Mouse (Mus musculus) MEL (cell line): Measurements from ENCODE around the gene Hvcn1.

Source experiments
- ELF1 ChIP-seq: IDR thresholded peaks from 2 replicates; pipeline ENCODE4 v1.6.1; 2014; ENCODE audit warnings: low read depth, mild to moderate bottlenecking, inconsistent platforms, low read length, improper control_type of control experiment, moderate library complexity
- POLR2A ChIP-seq, 2 experiments: IDR thresholded peaks; 2 replicates each; pipeline ENCODE4 v1.6.1; 2011 to 2012; ENCODE audit warnings: low read length in 2 of 2, mild to moderate bottlenecking in 2 of 2, control low read depth in 1 of 2, improper control_type of control experiment in 1 of 2, low read depth in 1 of 2, moderate library complexity in 1 of 2; ENCODE audit not compliant: control insufficient read depth in 1 of 2, insufficient read depth in 1 of 2, poor library complexity in 1 of 2
- RAD21 ChIP-seq: IDR thresholded peaks from 2 replicates; pipeline ENCODE4 v1.6.1; 2011; ENCODE audit warnings: mild to moderate bottlenecking, low read depth, low read length, improper control_type of control experiment

DNA sequence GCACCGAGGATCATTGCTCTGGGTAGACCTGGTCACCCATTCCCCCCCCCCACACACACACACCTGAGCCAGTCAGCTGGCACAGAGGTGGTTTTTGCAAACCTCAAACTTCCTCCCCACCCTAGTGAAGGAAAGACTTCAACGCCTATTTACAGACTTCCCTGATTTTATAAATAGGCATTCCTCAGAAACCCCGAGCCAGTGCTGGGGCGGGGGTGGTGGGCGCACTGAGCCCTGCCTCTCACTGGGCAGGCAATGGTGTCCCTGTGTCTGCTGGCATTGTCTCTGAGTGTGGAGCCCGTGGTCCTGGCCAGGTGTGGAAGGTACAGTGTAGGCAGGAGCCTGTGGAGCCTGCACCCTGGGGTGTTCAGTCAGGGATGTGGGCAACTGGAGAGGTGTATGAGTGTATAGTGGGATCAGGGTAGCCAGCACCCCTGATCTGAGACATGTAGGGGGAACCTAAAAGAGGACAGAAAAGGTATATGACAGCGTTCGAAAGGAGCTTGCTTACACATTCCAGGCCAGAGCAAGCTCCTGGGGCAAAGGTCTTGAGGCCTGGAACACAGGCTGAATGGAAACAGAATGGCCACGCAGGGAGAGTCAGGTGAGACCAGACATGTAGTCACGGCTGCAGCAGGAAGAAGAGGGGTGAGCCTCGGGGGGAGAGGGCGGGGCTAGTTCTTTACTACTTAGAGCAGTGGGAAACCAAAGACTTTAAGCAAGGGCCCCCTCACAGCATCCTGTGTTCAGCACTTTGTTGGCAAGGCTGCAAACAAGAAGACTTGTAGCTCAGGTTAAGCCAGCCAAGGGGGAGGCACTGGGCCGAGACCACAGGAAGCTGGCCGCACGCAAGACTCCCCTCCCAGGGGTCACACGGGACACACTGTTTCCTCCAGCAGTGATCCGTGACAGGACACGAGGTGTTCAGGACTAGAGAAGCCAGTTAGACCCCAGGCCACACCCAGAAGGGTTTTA is 13.3 kb downstream of the Hvcn1 start:
- TF ChIP-seq ELF1 (no peak), POLR2A (IDR thresholded peaks at IDR 0.05; ENCODE audit: control insufficient read depth in 1 of 2, insufficient read depth in 1 of 2, low read depth in 1 of 2, low read length in 2 of 2, poor library complexity in 1 of 2) (no peak), RAD21 (no peak)
